Mouse (Mus musculus) heart, embryonic 12.5 days (tissue): ENCODE data around the gene Zfyve19. TPM values are rescaled to one million over a fixed set of nuclear protein-coding genes. Genes with fewer than 3 reads are reported as not detected.

Source experiments
- ATAC-seq: fragments of 200-750 bp; cut with Nextera tagmentation; 2 replicates; pipeline ENCODE4 v1.8.0; 2017; ENCODE audit warnings: moderate TSS enrichment, moderate library complexity; ENCODE audit not compliant: insufficient number of reproducible peaks, low FRiP score
- H3K27ac ChIP-seq: fragments of 300-500 bp; sonication (generic); 2 replicates; pipeline ENCODE4 v1.5.1; 2016; ENCODE audit warnings: mild to moderate bottlenecking, moderate library complexity; ENCODE audit not compliant: poor library complexity, severe bottlenecking
- H3K27me3 ChIP-seq: fragments of 300-500 bp; sonication (generic); replicated peaks from 2 replicates; pipeline ENCODE4 v1.6.1; 2016; ENCODE audit warnings: mild to moderate bottlenecking, moderate library complexity
- H3K36me3 ChIP-seq: fragments of 300-500 bp; sonication (generic); 2 replicates; pipeline ENCODE4 v1.6.1; 2016; ENCODE audit warnings: mild to moderate bottlenecking, moderate library complexity
- H3K4me1 ChIP-seq: fragments of 300-500 bp; sonication (generic); replicated peaks from 2 replicates; pipeline ENCODE4 v1.6.1; 2016; ENCODE audit warnings: mild to moderate bottlenecking
- H3K4me2 ChIP-seq: fragments of 300-500 bp; sonication (generic); 2 replicates; pipeline ENCODE4 v1.6.1; 2016; ENCODE audit warnings: mild to moderate bottlenecking, moderate library complexity
- H3K4me3 ChIP-seq: fragments of 300-500 bp; sonication (generic); 2 replicates; pipeline ENCODE4 v1.5.1; 2016; ENCODE audit warnings: mild to moderate bottlenecking
- H3K9ac ChIP-seq: fragments of 300-500 bp; sonication (generic); 2 replicates; pipeline ENCODE4 v1.6.1; 2016; ENCODE audit warnings: mild to moderate bottlenecking, moderate library complexity
- H3K9me3 ChIP-seq: fragments of 300-500 bp; sonication (generic); replicated peaks from 2 replicates; pipeline ENCODE4 v1.6.1; 2016; ENCODE audit warnings: mild to moderate bottlenecking, moderate library complexity
- WGBS: fragments of 180-500 bp; shearing (Covaris S2); methylation state at CpG from one replicate; pipeline ENCODE4 v1.1.7; 2016; 5-methylcytosine and 5-hydroxymethylcytosine counted together
- polyA plus RNA-seq: library from polyadenylated mRNA; unstranded; fragments of >200 nt; fragmentation: Nextera tagmentation; extraction: Ambion mirVana; gene quantifications from 2 replicates; pipeline ENCODE4 v1.2.1, GENCODE M21; 2016

Gene Zfyve19
- polyA plus RNA-seq, 1 experiment from 2014 or later = 36.5 TPM

GRCm38 (mm10) chr2:119172862-119173576, 35.4 kb upstream of the Zfyve19 start:
- peak; percentile 77 for ATAC-seq
- Histone ChIP-seq H3K9ac (peak overlapping the region; percentile 51; the same call in 1 of the 2 replicates), H3K9me3 (no peaks in the 10 kb centered on the region), H3K27ac (peak overlapping the region; percentile 71), H3K27me3 (peaks cover 28% of the 10 kb centered on the region), H3K4me3 (0 out of 2 replicates have a peak overlapping the region, but pooled peaks have one; percentile 12), H3K36me3 (peaks cover 9% of the 10 kb centered on the region; the same call in 1 of the 2 replicates), H3K4me1 (peaks cover 36% of the 10 kb centered on the region), H3K4me2 (peak overlapping the region; percentile 62)
- 10% methylated on average over 13 of the region's 13 CpGs for WGBS

DNA sequence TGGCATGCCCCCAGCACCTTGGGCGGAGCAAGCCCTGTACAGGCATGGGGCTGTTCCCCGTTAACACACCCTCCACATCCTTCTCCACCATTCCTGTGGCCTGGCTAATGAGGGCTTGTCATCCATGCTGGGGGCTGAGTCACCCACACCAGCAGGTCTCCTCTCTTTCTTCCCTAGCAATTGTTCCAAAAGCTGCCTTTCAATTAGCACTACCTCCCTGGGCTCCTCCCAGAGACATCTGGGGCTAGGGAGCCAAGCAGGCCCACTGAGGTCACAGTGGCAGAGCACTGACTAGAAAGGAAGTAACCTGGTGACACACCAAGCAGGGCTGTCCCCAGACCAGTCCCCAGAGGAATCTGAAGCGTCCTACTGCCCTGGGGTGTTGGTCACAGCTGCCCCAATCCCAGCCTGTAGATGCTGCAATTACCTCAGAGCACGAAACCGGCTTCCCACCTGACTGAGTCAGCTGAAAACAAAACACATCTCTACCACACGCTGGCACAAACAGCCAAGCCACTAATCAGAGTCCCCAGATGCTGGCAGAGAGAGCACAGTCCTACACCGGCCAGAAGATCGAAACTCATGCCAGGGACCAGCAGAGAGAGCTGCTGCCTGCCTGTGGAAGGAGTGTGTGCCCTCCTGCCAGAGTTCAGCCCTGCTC, 34.3 kb upstream of the Zfyve19 start, which contains the start of gene Gm14137:
Gene Gm14137 (plus strand): TSS at position 519 of the 661 bp plus-strand sequence.
- peaks cover 20% of the 10 kb centered on the region for H3K27me3 ChIP-seq
- peak within 1 kb of the TSS; percentile 51; the same call in 1 of the 2 replicates for H3K9ac ChIP-seq
- H3K4me3 ChIP-seq = no peak within 1 kb of the TSS
- no peak for ATAC-seq
- H3K27ac ChIP-seq = peak within 1 kb of the TSS; percentile 71; the same call in 1 of the 2 replicates
- peaks cover 18% of the 10 kb centered on the region; the same call in 1 of the 2 replicates for H3K36me3 ChIP-seq
- H3K4me1 ChIP-seq = peaks cover 35% of the 10 kb centered on the region
- 57% methylated on average over 8 of the region's 8 CpGs for WGBS
- peak within 1 kb of the TSS; percentile 62 for H3K4me2 ChIP-seq
- H3K9me3 ChIP-seq = no peaks in the 10 kb centered on the region

- Histone ChIP-seq H3K27ac (no peak overlapping the region), H3K4me2 (no peak overlapping the region), H3K36me3 (peaks cover 25% of the 10 kb centered on the region; the same call in 1 of the 2 replicates), H3K4me3 (no peak overlapping the region), H3K27me3 (peaks cover 13% of the 10 kb centered on the region), H3K9ac (0 out of 2 replicates have a peak overlapping the region, but pooled peaks have one; percentile 20), H3K4me1 (peaks cover 35% of the 10 kb centered on the region), H3K9me3 (no peaks in the 10 kb centered on the region)
- no peak for ATAC-seq
- WGBS = 56% methylated on average over 14 of the region's 14 CpGs
Observed at GRCm38 (mm10) chr2:119174866-119175265, 33.6 kb upstream of the Zfyve19 start.

DNA sequence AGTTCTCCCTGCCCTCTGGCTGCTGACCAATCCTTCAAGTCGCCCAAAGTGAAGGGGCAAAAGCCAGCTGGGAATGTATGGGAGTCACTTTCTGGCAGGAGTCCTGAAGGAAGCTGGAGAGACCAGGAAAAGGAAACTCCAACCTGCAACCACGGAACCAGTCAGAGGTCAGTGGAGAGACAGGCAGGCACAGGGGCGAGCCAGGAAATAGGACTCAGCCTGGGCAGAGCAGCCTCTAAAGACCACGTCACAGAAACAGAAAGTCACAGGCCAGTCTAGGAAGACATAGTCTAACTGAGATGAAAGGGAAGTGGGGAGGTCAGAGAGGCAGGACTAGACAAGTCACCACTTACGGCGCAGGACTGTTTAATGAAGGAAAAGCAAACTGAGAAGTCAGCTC, 32.8 kb upstream of the Zfyve19 start:
- H3K9me3 ChIP-seq = no peaks in the 10 kb centered on the region
- no peak overlapping the region for H3K27ac ChIP-seq
- WGBS = 60% methylated on average over 6 of the region's 6 CpGs
- no peak overlapping the region for H3K4me2 ChIP-seq
- H3K9ac ChIP-seq = no peak overlapping the region
- H3K4me1 ChIP-seq = peaks cover 35% of the 10 kb centered on the region
- ATAC-seq = no peak
- H3K27me3 ChIP-seq = peaks cover 13% of the 10 kb centered on the region
- H3K4me3 ChIP-seq = no peak overlapping the region
- H3K36me3 ChIP-seq = peaks cover 33% of the 10 kb centered on the region

DNA sequence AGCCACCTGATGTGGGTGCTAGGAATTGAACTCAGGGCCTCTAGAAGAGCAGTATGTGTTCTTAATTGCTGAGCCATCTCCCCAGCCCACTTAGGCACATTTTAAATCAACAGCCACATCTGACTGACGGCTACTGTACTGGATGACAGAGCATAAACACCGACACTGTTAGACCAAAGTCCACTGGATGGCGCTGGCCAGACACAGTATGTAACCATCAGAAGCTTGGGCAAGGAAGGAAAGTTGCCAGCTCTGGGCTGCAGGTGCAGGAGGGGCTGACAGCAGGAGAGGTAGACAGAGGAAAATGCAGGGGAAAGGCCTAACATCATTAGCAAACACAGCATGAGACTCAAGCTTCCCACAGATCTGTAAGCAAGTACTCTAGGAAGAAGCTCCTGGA, 31.7 kb upstream of the Zfyve19 start:
- no peaks in the 10 kb centered on the region for H3K9me3 ChIP-seq
- WGBS = 53% methylated on average over 3 of the region's 3 CpGs
- no peak overlapping the region for H3K9ac ChIP-seq
- peaks cover 34% of the 10 kb centered on the region for H3K4me1 ChIP-seq
- no peak overlapping the region for H3K4me2 ChIP-seq
- no peak overlapping the region for H3K27ac ChIP-seq
- ATAC-seq = no peak
- H3K4me3 ChIP-seq = no peak overlapping the region
- H3K36me3 ChIP-seq = peaks cover 35% of the 10 kb centered on the region
- peaks cover 13% of the 10 kb centered on the region for H3K27me3 ChIP-seq

DNA sequence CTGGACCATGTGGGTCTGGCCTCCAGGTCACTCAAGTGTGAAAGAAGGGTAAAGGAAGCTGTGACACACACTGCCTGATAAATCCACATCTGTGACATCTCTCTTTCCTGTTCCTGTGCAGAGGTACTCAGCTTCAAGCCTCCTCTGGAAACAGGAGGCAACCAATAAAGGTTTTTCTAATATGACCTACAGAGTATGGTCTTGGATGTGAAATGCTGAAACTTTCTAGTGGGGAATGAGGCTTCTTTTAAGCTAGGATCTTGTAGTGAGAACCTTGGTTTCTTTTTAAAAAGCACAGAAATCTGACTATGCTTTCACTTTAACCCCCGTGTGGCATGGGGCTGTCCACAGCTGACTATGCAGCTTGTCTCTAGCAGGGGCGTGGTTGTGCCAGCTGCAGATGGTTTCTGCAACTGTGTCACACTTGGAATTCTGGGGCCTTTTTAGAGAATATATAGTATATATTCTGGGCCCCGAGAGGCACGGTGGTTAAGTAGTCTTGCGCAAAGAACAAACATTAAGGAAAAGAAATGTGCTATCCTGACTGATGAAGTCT, 31.0 kb upstream of the Zfyve19 start:
- no peak overlapping the region for H3K4me2 ChIP-seq
- 83% methylated on average over 5 of the region's 5 CpGs for WGBS
- no peak overlapping the region for H3K9ac ChIP-seq
- no peak for ATAC-seq
- no peak overlapping the region for H3K27ac ChIP-seq
- H3K4me1 ChIP-seq = peaks cover 27% of the 10 kb centered on the region
- no peak overlapping the region for H3K4me3 ChIP-seq
- no peaks in the 10 kb centered on the region for H3K9me3 ChIP-seq
- H3K36me3 ChIP-seq = peaks cover 35% of the 10 kb centered on the region
- peaks cover 13% of the 10 kb centered on the region for H3K27me3 ChIP-seq

GRCm38 (mm10) chr2:119182914-119183313, 25.5 kb upstream of the Zfyve19 start:
- H3K9ac ChIP-seq = no peak overlapping the region
- H3K27me3 ChIP-seq = no peaks in the 10 kb centered on the region
- 86% methylated on average over 7 of the region's 7 CpGs for whole genome bisulfite sequencing
- no peak overlapping the region for H3K4me2 ChIP-seq
- H3K4me3 ChIP-seq = no peak overlapping the region
- H3K27ac ChIP-seq = no peak overlapping the region
- no peaks in the 10 kb centered on the region for H3K4me1 ChIP-seq
- no peaks in the 10 kb centered on the region for H3K9me3 ChIP-seq
- ATAC-seq = no peak
- H3K36me3 ChIP-seq = peaks cover 51% of the 10 kb centered on the region

DNA sequence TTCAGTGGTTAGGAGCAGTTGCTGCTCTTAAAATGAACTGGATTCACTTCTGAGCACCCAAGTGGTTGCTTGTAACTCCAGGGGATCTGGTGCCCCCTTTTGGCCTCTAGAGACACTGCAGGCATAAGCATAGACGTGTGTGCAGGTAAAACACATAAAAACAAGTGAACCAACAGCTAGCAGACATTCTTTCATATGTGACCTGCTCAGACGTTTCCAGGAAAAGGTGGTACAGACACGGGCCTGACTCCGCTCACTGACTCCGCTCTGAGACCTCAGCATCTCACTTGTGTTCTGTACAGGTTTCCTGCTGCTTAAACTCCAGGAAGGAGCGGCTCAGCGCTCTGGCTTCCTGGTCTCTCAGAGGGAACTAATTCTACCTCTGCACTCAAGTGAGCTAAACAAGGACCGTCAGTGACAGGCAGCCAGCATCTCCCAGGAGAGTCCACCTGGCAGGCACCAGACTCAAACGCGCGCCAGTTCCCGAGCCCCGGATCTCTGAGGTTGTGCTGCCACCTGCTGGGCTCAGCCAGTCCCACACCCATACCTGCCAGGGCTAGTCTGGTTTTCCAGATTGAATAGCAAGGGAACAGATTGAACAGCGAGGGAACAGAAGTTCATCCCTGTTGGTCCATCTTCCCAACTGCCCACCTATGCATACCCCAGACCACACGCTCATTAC, 19.2 kb upstream of the Zfyve19 start:
- 8% methylated on average over 15 of the region's 15 CpGs for WGBS
- Histone ChIP-seq H3K27me3 (no peaks in the 10 kb centered on the region), H3K36me3 (peaks cover 11% of the 10 kb centered on the region), H3K9me3 (no peaks in the 10 kb centered on the region), H3K9ac (no peak overlapping the region), H3K27ac (no peak overlapping the region), H3K4me1 (0 out of 2 replicates have a peak, but pooled peaks cover 4% of the 10 kb centered on the region), H3K4me3 (peak overlapping the region; percentile 41), H3K4me2 (peak overlapping the region; percentile 76)
- ATAC-seq = peak; percentile 87

- 0 out of 2 replicates have a peak, but pooled peaks cover 7% of the 10 kb centered on the region for H3K4me1 ChIP-seq
- no peaks in the 10 kb centered on the region for H3K27me3 ChIP-seq
- no peak overlapping the region for H3K4me3 ChIP-seq
- H3K27ac ChIP-seq = no peak overlapping the region
- H3K36me3 ChIP-seq = no peaks in the 10 kb centered on the region
- no peak overlapping the region for H3K9ac ChIP-seq
- no peak for ATAC-seq
- 76% methylated on average over 5 of the region's 5 CpGs for WGBS
- H3K4me2 ChIP-seq = no peak overlapping the region
- H3K9me3 ChIP-seq = no peaks in the 10 kb centered on the region
Observed at GRCm38 (mm10) chr2:119190969-119191368, 17.4 kb upstream of the Zfyve19 start.

DNA sequence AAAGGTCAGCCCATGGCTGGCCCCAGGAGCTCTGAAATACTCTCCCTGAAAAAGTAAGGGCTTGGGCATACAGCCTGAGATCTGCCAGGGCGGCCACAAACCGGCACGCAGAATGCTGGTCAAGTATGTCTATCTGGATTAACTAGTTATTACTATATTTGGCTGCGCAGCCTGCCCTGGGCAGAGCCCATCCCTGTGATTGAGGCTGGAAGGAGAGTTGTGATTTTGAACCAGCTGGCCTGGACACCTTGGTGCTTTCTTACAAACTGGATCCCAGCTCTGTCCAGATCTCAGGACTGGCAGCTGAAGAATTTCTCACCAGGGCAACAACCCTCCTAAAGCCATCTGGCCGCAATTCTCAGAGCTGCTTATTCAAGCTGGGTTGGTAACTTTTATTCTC, 14.3 kb upstream of the Zfyve19 start:
- H3K36me3 ChIP-seq = no peaks in the 10 kb centered on the region
- no peaks in the 10 kb centered on the region for H3K27me3 ChIP-seq
- no peak overlapping the region for H3K27ac ChIP-seq
- no peak for ATAC-seq
- no peak overlapping the region for H3K4me2 ChIP-seq
- H3K4me1 ChIP-seq = peaks cover 9% of the 10 kb centered on the region; the same call in 1 of the 2 replicates
- WGBS = 78% methylated on average over 5 of the region's 5 CpGs
- H3K4me3 ChIP-seq = no peak overlapping the region
- H3K9ac ChIP-seq = 0 out of 2 replicates have a peak overlapping the region, but pooled peaks have one; percentile 2
- no peaks in the 10 kb centered on the region for H3K9me3 ChIP-seq
